Mouse (Mus musculus): Measurements from ENCODE around the gene Tbc1d8. TPM values are rescaled to one million over a fixed set of nuclear protein-coding genes. Genes with fewer than 3 reads are reported as not detected.

Tbc1d8 gene
- total and polyA plus RNA-seq, 2 experiments = 7.0 to 13.9 TPM

DNA sequence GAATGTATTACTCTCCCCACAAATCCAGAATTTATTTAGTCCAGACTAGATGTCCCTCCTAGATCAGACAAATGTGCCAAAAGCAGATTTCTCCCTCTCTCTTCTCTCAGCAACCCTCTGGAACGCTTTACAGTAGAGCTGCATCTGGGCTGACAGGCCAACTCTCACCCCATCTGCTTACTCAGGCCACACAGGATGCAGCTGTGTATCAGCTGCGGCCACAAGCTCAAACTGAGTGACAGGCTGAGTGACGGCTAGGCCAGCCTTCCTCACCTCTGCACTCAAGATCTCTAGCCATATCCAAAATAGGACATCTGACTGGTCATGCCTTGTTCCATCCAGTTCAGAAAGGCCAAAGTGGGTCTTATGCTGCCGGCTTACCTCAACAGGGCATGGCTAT, 82.2 kb downstream of the Tbc1d8 start:
- Histone ChIP-seq H3K9ac (ENCODE audit: low read depth, low read length) (no peak overlapping the region), H3K27ac (replicated peaks; ENCODE audit: insufficient read depth, low read depth, low read length) (no peak overlapping the region)
- 84% methylated on average over 4 of the region's 4 CpGs for WGBS

GRCm38 (mm10) chr1:39394650-39395049, 83.9 kb downstream of the Tbc1d8 start:
- TF ChIP-seq CTCF (IDR thresholded peaks at IDR 0.05; ENCODE audit: low read depth, low read length) (no peak), POLR2A (IDR thresholded peaks at IDR 0.05; ENCODE audit: extremely low read depth, insufficient read depth, low read length) (no peak)
- Histone ChIP-seq H3K4me3 (ENCODE audit: insufficient read depth, low read depth, low read length) (no peak overlapping the region), H3K27me3 (ENCODE audit: control insufficient read depth, insufficient read depth, low read length) (no peaks in the 10 kb centered on the region), H3K36me3 (ENCODE audit: control insufficient read depth, insufficient read depth, low read length) (peaks cover 15% of the 10 kb centered on the region; the same call in 1 of the 2 replicates), H3K9ac (ENCODE audit: low read depth, low read length) (no peak overlapping the region), H3K27ac (replicated peaks; ENCODE audit: insufficient read depth, low read depth, low read length) (no peak overlapping the region), H3K4me1 (ENCODE audit: control insufficient read depth, insufficient read depth, low read length) (no peaks in the 10 kb centered on the region), H3K79me2 (ENCODE audit: control insufficient read depth, insufficient read depth, low read length) (no peaks in the 10 kb centered on the region)
- WGBS = 92% methylated on average over 3 of the region's 3 CpGs
- DNase-seq (ENCODE audit: extremely low read depth, low read depth, low spot score) = no peak

More for the DNA sequence above, 82.2 kb downstream of the Tbc1d8 start:
- TF ChIP-seq POLR2A (IDR thresholded peaks at IDR 0.05; ENCODE audit: extremely low read depth, insufficient read depth, low read length) (no peak), CTCF (IDR thresholded peaks at IDR 0.05; ENCODE audit: low read depth, low read length) (no peak)
- Histone ChIP-seq H3K36me3 (ENCODE audit: control insufficient read depth, insufficient read depth, low read length) (peaks cover 11% of the 10 kb centered on the region; the same call in 1 of the 2 replicates), H3K27me3 (ENCODE audit: control insufficient read depth, insufficient read depth, low read length) (no peaks in the 10 kb centered on the region), H3K4me3 (ENCODE audit: insufficient read depth, low read depth, low read length) (no peak overlapping the region), H3K4me1 (ENCODE audit: control insufficient read depth, insufficient read depth, low read length) (no peaks in the 10 kb centered on the region), H3K79me2 (ENCODE audit: control insufficient read depth, insufficient read depth, low read length) (no peaks in the 10 kb centered on the region)
- no peak for DNase-seq (ENCODE audit: extremely low read depth, low read depth, low spot score)

DNA sequence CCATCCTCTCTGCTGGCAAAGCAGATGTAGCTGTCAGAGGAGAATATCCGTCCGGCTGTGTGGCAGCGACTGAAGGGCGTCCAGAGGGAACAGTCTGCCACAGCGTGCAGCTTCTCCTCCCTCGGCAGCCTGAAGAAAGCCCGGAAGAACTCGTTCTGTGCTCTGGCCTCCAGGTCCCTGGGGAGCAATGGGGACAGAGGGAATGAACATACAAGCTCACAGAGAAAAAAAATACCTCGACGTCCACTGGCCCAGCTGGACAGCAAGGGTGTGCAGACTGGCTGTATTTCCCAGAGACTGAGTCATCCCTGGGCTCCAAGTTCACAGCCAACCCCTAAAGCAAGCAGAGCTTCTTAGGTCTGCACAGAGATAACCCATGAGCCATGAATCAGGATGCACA, 84.5 kb downstream of the Tbc1d8 start:
- Histone ChIP-seq H3K4me1 (ENCODE audit: control insufficient read depth, insufficient read depth, low read length) (no peaks in the 10 kb centered on the region), H3K27ac (replicated peaks; ENCODE audit: insufficient read depth, low read depth, low read length) (no peak overlapping the region), H3K79me2 (ENCODE audit: control insufficient read depth, insufficient read depth, low read length) (no peaks in the 10 kb centered on the region), H3K27me3 (ENCODE audit: control insufficient read depth, insufficient read depth, low read length) (no peaks in the 10 kb centered on the region), H3K4me3 (ENCODE audit: insufficient read depth, low read depth, low read length) (no peak overlapping the region), H3K36me3 (ENCODE audit: control insufficient read depth, insufficient read depth, low read length) (peaks cover 21% of the 10 kb centered on the region; the same call in 1 of the 2 replicates), H3K9ac (ENCODE audit: low read depth, low read length) (no peak overlapping the region)
- no peak for TF ChIP-seq POLR2A (IDR thresholded peaks at IDR 0.05; ENCODE audit: extremely low read depth, insufficient read depth, low read length)
- no peak for TF ChIP-seq CTCF (IDR thresholded peaks at IDR 0.05; ENCODE audit: low read depth, low read length)
- DNase-seq (ENCODE audit: extremely low read depth, low read depth, low spot score) = no peak
- WGBS = 92% methylated on average over 10 of the region's 10 CpGs

GRCm38 (mm10) chr1:39393217-39393867, 85.2 kb downstream of the Tbc1d8 start:
- H3K4me3 ChIP-seq (ENCODE audit: insufficient read depth, low read depth, low read length) = no peak overlapping the region
- no peak for DNase-seq (ENCODE audit: extremely low read depth, low read depth, low spot score)
- 87% methylated on average over 8 of the region's 8 CpGs for WGBS
- no peaks in the 10 kb centered on the region for H3K4me1 ChIP-seq (ENCODE audit: control insufficient read depth, insufficient read depth, low read length)
- no peaks in the 10 kb centered on the region for H3K79me2 ChIP-seq (ENCODE audit: control insufficient read depth, insufficient read depth, low read length)
- no peak for TF ChIP-seq CTCF (IDR thresholded peaks at IDR 0.05; ENCODE audit: low read depth, low read length)
- TF ChIP-seq POLR2A (IDR thresholded peaks at IDR 0.05; ENCODE audit: extremely low read depth, insufficient read depth, low read length) = no peak
- peaks cover 23% of the 10 kb centered on the region; the same call in 1 of the 2 replicates for H3K36me3 ChIP-seq (ENCODE audit: control insufficient read depth, insufficient read depth, low read length)
- H3K27me3 ChIP-seq (ENCODE audit: control insufficient read depth, insufficient read depth, low read length) = no peaks in the 10 kb centered on the region
- H3K9ac ChIP-seq (ENCODE audit: low read depth, low read length) = no peak overlapping the region
- no peak overlapping the region for H3K27ac ChIP-seq (replicated peaks; ENCODE audit: insufficient read depth, low read depth, low read length)

GRCm38 (mm10) chr1:39392189-39392588, 86.4 kb downstream of the Tbc1d8 start:
- H3K9ac ChIP-seq (ENCODE audit: low read depth, low read length) = no peak overlapping the region
- no peaks in the 10 kb centered on the region for H3K79me2 ChIP-seq (ENCODE audit: control insufficient read depth, insufficient read depth, low read length)
- DNase-seq (ENCODE audit: extremely low read depth, low read depth, low spot score) = peak; percentile 33
- TF ChIP-seq POLR2A (IDR thresholded peaks at IDR 0.05; ENCODE audit: extremely low read depth, insufficient read depth, low read length) (no peak), CTCF (IDR thresholded peaks at IDR 0.05; ENCODE audit: low read depth, low read length) (peak; percentile 99)
- WGBS = 78% methylated on average over 3 of the region's 3 CpGs
- H3K4me1 ChIP-seq (ENCODE audit: control insufficient read depth, insufficient read depth, low read length) = no peaks in the 10 kb centered on the region
- H3K27me3 ChIP-seq (ENCODE audit: control insufficient read depth, insufficient read depth, low read length) = no peaks in the 10 kb centered on the region
- peaks cover 21% of the 10 kb centered on the region; the same call in 1 of the 2 replicates for H3K36me3 ChIP-seq (ENCODE audit: control insufficient read depth, insufficient read depth, low read length)
- H3K4me3 ChIP-seq (ENCODE audit: insufficient read depth, low read depth, low read length) = no peak overlapping the region
- H3K27ac ChIP-seq (replicated peaks; ENCODE audit: insufficient read depth, low read depth, low read length) = no peak overlapping the region

GRCm38 (mm10) chr1:39391652-39392051, 86.9 kb downstream of the Tbc1d8 start:
- Histone ChIP-seq H3K27me3 (ENCODE audit: control insufficient read depth, insufficient read depth, low read length) (no peaks in the 10 kb centered on the region), H3K4me1 (ENCODE audit: control insufficient read depth, insufficient read depth, low read length) (no peaks in the 10 kb centered on the region), H3K36me3 (ENCODE audit: control insufficient read depth, insufficient read depth, low read length) (peaks cover 21% of the 10 kb centered on the region; the same call in 1 of the 2 replicates), H3K9ac (ENCODE audit: low read depth, low read length) (no peak overlapping the region), H3K4me3 (ENCODE audit: insufficient read depth, low read depth, low read length) (no peak overlapping the region), H3K27ac (replicated peaks; ENCODE audit: insufficient read depth, low read depth, low read length) (no peak overlapping the region), H3K79me2 (ENCODE audit: control insufficient read depth, insufficient read depth, low read length) (no peaks in the 10 kb centered on the region)
- no peak for DNase-seq (ENCODE audit: extremely low read depth, low read depth, low spot score)
- TF ChIP-seq POLR2A (IDR thresholded peaks at IDR 0.05; ENCODE audit: extremely low read depth, insufficient read depth, low read length) (no peak), CTCF (IDR thresholded peaks at IDR 0.05; ENCODE audit: low read depth, low read length) (no peak)
- WGBS = 94% methylated on average over 6 of the region's 6 CpGs

Data from liver, adult 2 months (tissue).